In the genomic region with DNA sequence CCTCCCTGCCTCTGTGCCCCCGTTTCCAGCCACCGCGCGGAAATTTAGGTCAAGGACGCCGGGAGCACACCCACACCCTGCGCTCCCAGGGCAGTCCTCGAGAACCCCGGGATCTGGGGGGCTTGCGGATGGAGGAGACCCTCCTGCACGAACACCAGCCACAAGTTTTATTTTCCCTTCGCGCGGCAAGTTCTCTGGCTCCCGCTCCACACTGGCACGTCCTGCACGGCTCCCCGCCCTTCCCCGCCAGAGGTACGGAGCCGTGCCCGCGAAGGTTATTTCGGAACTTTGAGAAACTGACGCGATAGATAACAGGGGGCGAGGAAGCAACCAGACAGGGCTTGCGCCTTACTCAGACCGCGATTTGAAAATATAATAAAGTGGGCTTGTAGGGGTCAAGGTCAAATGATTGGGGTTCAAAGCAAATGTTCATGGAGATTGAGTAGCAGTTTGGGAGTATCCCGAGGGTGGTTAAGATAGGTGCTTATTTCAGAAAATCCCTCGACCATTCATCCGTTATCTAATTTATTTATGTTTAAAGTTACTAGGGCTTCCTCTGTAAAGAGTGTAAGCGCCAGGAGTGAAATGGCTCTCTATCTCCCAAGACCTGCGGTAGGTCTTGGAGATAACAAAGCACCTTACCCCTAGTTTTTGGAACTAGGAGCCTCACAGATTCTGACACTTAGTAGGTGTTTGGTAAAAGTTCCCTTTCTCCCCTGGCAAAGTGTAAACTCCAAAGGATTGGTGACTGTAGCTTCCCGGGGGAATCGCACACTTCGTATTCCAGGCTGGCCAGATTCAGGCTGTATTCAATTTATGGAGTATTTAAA, we compare ENCODE assay signal across 8 mouse cellular contexts. TPM values are rescaled to one million over a fixed set of nuclear protein-coding genes. Genes with fewer than 3 reads are reported as not detected.
DNase-seq lines count a peak whose midpoint lies in the region; ATAC-seq and TF ChIP-seq lines count a peak whose summit lies in the region.

No protein-coding gene starts in this region.

- H3K36me3 ChIP-seq in kidney, postnatal 0 days (ENCODE audit: insufficient read depth, low read length): no peaks in the 10 kb centered on the region

- TF ChIP-seq CTCF in kidney, postnatal 0 days (IDR thresholded peaks at IDR 0.05; ENCODE audit: low read depth): no peak

- H3K9ac ChIP-seq in kidney, postnatal 0 days (ENCODE audit: low read depth, low read length): peak overlapping the region; percentile 96

- no peaks in the 10 kb centered on the region for H3K9me3 ChIP-seq in kidney, postnatal 0 days (replicated peaks; ENCODE audit: low read length)

- no peaks in the 10 kb centered on the region; the same call in 1 of the 2 replicates for H3K4me1 ChIP-seq in kidney, postnatal 0 days (replicated peaks; ENCODE audit: insufficient read depth, low read length)

- H3K27me3 ChIP-seq in kidney, postnatal 0 days (ENCODE audit: insufficient read depth, low read length): no peaks in the 10 kb centered on the region

- H3K27ac ChIP-seq in kidney, postnatal 0 days: peak overlapping the region; percentile 96

- DNase-seq in kidney, postnatal 0 days (ENCODE audit: low spot score): peak; percentile 51
- no peak for DNase-seq in kidney, postnatal 4 days
- peak; percentile 56 for DNase-seq in MEL-GATA-1-ER (ENCODE audit: extremely low read depth, low read depth)
- no peak for DNase-seq in left cerebral cortex, postnatal 36 days (ENCODE audit: low spot score in 2 of 2)
- DNase-seq in gastrocnemius, postnatal 10 days: no peak

- 7% methylated on average over 34 of the region's 38 CpGs for WGBS in kidney, postnatal 0 days

- peak overlapping the region; percentile 95 for H3K4me3 ChIP-seq in kidney, postnatal 0 days (replicated peaks; ENCODE audit: low read depth, low read length)

- peak; percentile 26 for ATAC-seq in kidney, postnatal 0 days (replicated peaks; ENCODE audit: low FRiP score, low read depth)
- peak; percentile 57 for ATAC-seq in erythroid progenitor cell, adult 5-6 weeks (replicated peaks; ENCODE audit: low FRiP score, poor library complexity, severe bottlenecking)
- ATAC-seq in inflammation-experienced regulatory T-cells, adult 6 months: peak; percentile 54
- peak; percentile 45; the same call in 1 of the 2 replicates for ATAC-seq in megakaryocyte-erythroid progenitor cell, adult 5-6 weeks (replicated peaks; ENCODE audit: low FRiP score, low TSS enrichment, poor library complexity, severe bottlenecking)

- intact Hi-C loops in left cerebral cortex, postnatal 36 days (cut with DNase I): loop anchor here (5.0 kb wide), 1 partner anchor 97 kb away; no protein-coding TSS in a partner anchor

- H3K4me2 ChIP-seq in kidney, postnatal 0 days (ENCODE audit: low read length): peak overlapping the region; percentile 99

RNA-seq across cellular contexts. Expression of a gene that starts 0.7 kb away (rescaled TPM):
- polyA plus RNA-seq in kidney, postnatal 0 days (2015; fragmentation: Nextera tagmentation; extraction: Ambion mirVana): 24.5 and 28.2 TPM in 2 replicates
- total RNA-seq in erythroid progenitor cell, adult 5-6 weeks (2015; ENCODE audit: low replicate concordance): 8.4 and 10.5 TPM in 2 replicates
- 18.1 and 44.6 TPM in 2 replicates for total RNA-seq in erythroid progenitor cell, adult 5-6 weeks (2017; ENCODE audit: low replicate concordance)
- 10 to 100 TPM; 23.6 to 30.8 (median 26.0) TPM for polyA plus RNA-seq in inflammation-experienced regulatory T-cells, adult 6 months (2017; shearing (Covaris generic))
- total RNA-seq in megakaryocyte-erythroid progenitor cell, adult 5-6 weeks (2014; fragmentation: Nextera tagmentation): 89.1 and 92.4 TPM in 2 replicates
- 111 and 162 TPM in 2 replicates for total RNA-seq in megakaryocyte-erythroid progenitor cell, adult 5-6 weeks (2017)
- total RNA-seq in left cerebral cortex, postnatal 36 days (2021): 100 to 1,000 TPM; 117 to 132 TPM
- total RNA-seq in gastrocnemius, postnatal 10 days (2021): 100 to 1,000 TPM; 186 to 195 TPM

Comparison
In these comparisons a context has a peak if more than half of its experiments do, and no peak if none do; other contexts are left out.
1. DNase-seq: peak in kidney, postnatal 0 days (single experiment) and MEL-GATA-1-ER (single experiment); none in kidney, postnatal 4 days (0 of 2), left cerebral cortex, postnatal 36 days (0 of 2) and gastrocnemius, postnatal 10 days (single experiment).
2. Peak in every context shown above with its lines, with median percentiles within 50 percentile points of each other: ATAC-seq.